Mouse (Mus musculus) R1 (cell line): ENCODE data around the gene Rngtt.

Source experiments
- DNase-seq: peaks from one replicate; pipeline ENCODE4 v3.0.0-alpha.2; 2018; ENCODE audit warnings: low read depth, low spot score

Rngtt gene

GRCm38 (mm10) chr4:33309764-33310757 lies at the start of gene Rngtt:
Gene Rngtt, plus strand, starts transcription at chr4:33310311.
- peak; percentile 98 for DNase-seq

- DNase-seq: no peak
Measured at GRCm38 (mm10) chr4:33260311-33260710, 49.8 kb upstream of the Rngtt start.

- peak; percentile 46 for DNase-seq
Measured at GRCm38 (mm10) chr4:33261311-33261753, 48.8 kb upstream of the Rngtt start.

GRCm38 (mm10) chr4:33262897-33263296 lies 47.2 kb upstream of the Rngtt start:
- peak; percentile 55 for DNase-seq

GRCm38 (mm10) chr4:33264979-33265726 lies 45.0 kb upstream of the Rngtt start:
- peak; percentile 99 for DNase-seq

GRCm38 (mm10) chr4:33270386-33271314 lies 39.5 kb upstream of the Rngtt start:
- peak; percentile 84 for DNase-seq

- no peak for DNase-seq
Measured at GRCm38 (mm10) chr4:33273437-33273836, 36.7 kb upstream of the Rngtt start.

- DNase-seq: no peak
Measured at GRCm38 (mm10) chr4:33281891-33282685, 28.0 kb upstream of the Rngtt start.

- no peak for DNase-seq
Measured at GRCm38 (mm10) chr4:33284083-33284880, 25.8 kb upstream of the Rngtt start.

GRCm38 (mm10) chr4:33285448-33285847 lies 24.7 kb upstream of the Rngtt start:
- no peak for DNase-seq

- no peak for DNase-seq
Measured at GRCm38 (mm10) chr4:33289106-33289650, 20.9 kb upstream of the Rngtt start.

- DNase-seq: no peak
Measured at GRCm38 (mm10) chr4:33290002-33290401, 20.1 kb upstream of the Rngtt start, which contains the start of gene Pnrc1. Gene Pnrc1, minus strand, starts transcription at chr4:33290163.

GRCm38 (mm10) chr4:33290878-33291277 lies 19.2 kb upstream of the Rngtt start:
- DNase-seq: peak; percentile 30

GRCm38 (mm10) chr4:33292409-33293370 lies 17.4 kb upstream of the Rngtt start:
- peak; percentile 77 for DNase-seq

GRCm38 (mm10) chr4:33300891-33301665 lies 9.0 kb upstream of the Rngtt start:
- DNase-seq: peak; percentile 94

GRCm38 (mm10) chr4:33303057-33303456 lies 7.1 kb upstream of the Rngtt start:
- no peak for DNase-seq

GRCm38 (mm10) chr4:33307146-33307545 lies 3.0 kb upstream of the Rngtt start:
- DNase-seq: peak; percentile 66
